Mouse (Mus musculus): ENCODE measurements around the gene Slc26a1. TPM values are rescaled to one million over a fixed set of nuclear protein-coding genes. Genes with fewer than 3 reads are reported as not detected.
A peak's percentile ranks its signal among the peaks of the same experiment; 100 is the strongest.

Gene Slc26a1
- total RNA-seq, 2 experiments from 2014 or later: 12.3 to 22.9 TPM

GRCm38 (mm10) chr5:108662772-108663171 lies 12.6 kb downstream of the Slc26a1 start:
- no peak for ATAC-seq (replicated peaks; ENCODE audit: low FRiP score, low TSS enrichment, poor library complexity, severe bottlenecking)

- peak; percentile 95 for ATAC-seq (replicated peaks; ENCODE audit: low FRiP score, low TSS enrichment, poor library complexity, severe bottlenecking)
Measured at GRCm38 (mm10) chr5:108660632-108661268, 14.6 kb downstream of the Slc26a1 start.

GRCm38 (mm10) chr5:108659698-108660631 lies 15.4 kb downstream of the Slc26a1 start, which contains the start of gene Idua:
TSS of gene Idua (plus strand) at chr5:108660331.
- peak; percentile 51 for ATAC-seq (replicated peaks; ENCODE audit: low FRiP score, low TSS enrichment, poor library complexity, severe bottlenecking)

- ATAC-seq (replicated peaks; ENCODE audit: low FRiP score, low TSS enrichment, poor library complexity, severe bottlenecking): no peak
Measured at GRCm38 (mm10) chr5:108658611-108659010, 16.8 kb downstream of the Slc26a1 start.

GRCm38 (mm10) chr5:108657406-108657805 lies 18.0 kb downstream of the Slc26a1 start:
- ATAC-seq (replicated peaks; ENCODE audit: low FRiP score, low TSS enrichment, poor library complexity, severe bottlenecking): no peak

- ATAC-seq (replicated peaks; ENCODE audit: low FRiP score, low TSS enrichment, poor library complexity, severe bottlenecking): no peak
Measured at GRCm38 (mm10) chr5:108655891-108656650, 19.3 kb downstream of the Slc26a1 start.

GRCm38 (mm10) chr5:108655381-108655780 lies 20.0 kb downstream of the Slc26a1 start:
- no peak for ATAC-seq (replicated peaks; ENCODE audit: low FRiP score, low TSS enrichment, poor library complexity, severe bottlenecking)

- ATAC-seq (replicated peaks; ENCODE audit: low FRiP score, low TSS enrichment, poor library complexity, severe bottlenecking): no peak
Measured at GRCm38 (mm10) chr5:108654444-108654990, 20.9 kb downstream of the Slc26a1 start.

GRCm38 (mm10) chr5:108653341-108653740 lies 22.0 kb downstream of the Slc26a1 start:
- no peak for ATAC-seq (replicated peaks; ENCODE audit: low FRiP score, low TSS enrichment, poor library complexity, severe bottlenecking)

- peak; percentile 79 for ATAC-seq (replicated peaks; ENCODE audit: low FRiP score, low TSS enrichment, poor library complexity, severe bottlenecking)
Measured at GRCm38 (mm10) chr5:108651823-108652222, 23.5 kb downstream of the Slc26a1 start.

GRCm38 (mm10) chr5:108651136-108651720 lies 24.1 kb downstream of the Slc26a1 start:
- no peak for ATAC-seq (replicated peaks; ENCODE audit: low FRiP score, low TSS enrichment, poor library complexity, severe bottlenecking)

- no peak for ATAC-seq (replicated peaks; ENCODE audit: low FRiP score, low TSS enrichment, poor library complexity, severe bottlenecking)
Measured at GRCm38 (mm10) chr5:108650341-108650740, 25.0 kb downstream of the Slc26a1 start.

GRCm38 (mm10) chr5:108648937-108649576 lies 26.3 kb downstream of the Slc26a1 start:
- no peak for ATAC-seq (replicated peaks; ENCODE audit: low FRiP score, low TSS enrichment, poor library complexity, severe bottlenecking)

GRCm38 (mm10) chr5:108647820-108648465 lies 27.4 kb downstream of the Slc26a1 start:
- no peak for ATAC-seq (replicated peaks; ENCODE audit: low FRiP score, low TSS enrichment, poor library complexity, severe bottlenecking)

- no peak for ATAC-seq (replicated peaks; ENCODE audit: low FRiP score, low TSS enrichment, poor library complexity, severe bottlenecking)
Measured at GRCm38 (mm10) chr5:108647311-108647710, 28.1 kb downstream of the Slc26a1 start.

- ATAC-seq (replicated peaks; ENCODE audit: low FRiP score, low TSS enrichment, poor library complexity, severe bottlenecking): no peak
Measured at GRCm38 (mm10) chr5:108646343-108646660, 29.1 kb downstream of the Slc26a1 start.

- ATAC-seq (replicated peaks; ENCODE audit: low FRiP score, low TSS enrichment, poor library complexity, severe bottlenecking): no peak
Measured at GRCm38 (mm10) chr5:108645651-108646342, 29.6 kb downstream of the Slc26a1 start.

- ATAC-seq (replicated peaks; ENCODE audit: low FRiP score, low TSS enrichment, poor library complexity, severe bottlenecking): no peak
Measured at GRCm38 (mm10) chr5:108643674-108644073, 31.7 kb downstream of the Slc26a1 start.

Measured in megakaryocyte-erythroid progenitor cell, adult 5-6 weeks (primary cell).